Mouse (Mus musculus) lung, embryonic 16.5 days (tissue): Measurements from ENCODE around the gene Idi2. TPM values are rescaled to one million over a fixed set of nuclear protein-coding genes. Genes with fewer than 3 reads are reported as not detected.
"Not testable (repeated sequence)": the region's sequence is repeated elsewhere in the genome, so short reads cannot be mapped to it uniquely, and the experiment has no call there.

Experiments
- ATAC-seq: fragments of 200-750 bp; cut with Nextera tagmentation; 2 replicates; pipeline ENCODE4 v1.8.0; 2017; ENCODE audit warnings: low read depth, mild to moderate bottlenecking, moderate library complexity
- H3K27ac ChIP-seq: fragments of 300-500 bp; sonication (generic); 2 replicates; pipeline ENCODE4 v1.5.1; 2014; ENCODE audit warnings: mild to moderate bottlenecking, control low read depth, low read length
- H3K27me3 ChIP-seq: fragments of 300-500 bp; sonication (generic); 2 replicates; pipeline ENCODE4 v1.6.1; 2014; ENCODE audit warnings: low read depth, low read length, mixed read lengths; ENCODE audit not compliant: control insufficient read depth, insufficient read depth
- H3K36me3 ChIP-seq: fragments of 300-500 bp; sonication (generic); 2 replicates; pipeline ENCODE4 v1.6.1; 2014; ENCODE audit warnings: low read length; ENCODE audit not compliant: control insufficient read depth, insufficient read depth
- H3K4me1 ChIP-seq: fragments of 300-500 bp; sonication (generic); replicated peaks from 2 replicates; pipeline ENCODE4 v1.6.1; 2014; ENCODE audit warnings: low read length, mixed read lengths; ENCODE audit not compliant: control insufficient read depth, insufficient read depth
- H3K4me2 ChIP-seq: fragments of 300-500 bp; sonication (generic); 2 replicates; pipeline ENCODE4 v1.6.1; 2014; ENCODE audit warnings: low read depth, low read length, control low read depth
- H3K4me3 ChIP-seq: fragments of 300-500 bp; sonication (generic); 2 replicates; pipeline ENCODE4 v1.5.1; 2014; ENCODE audit warnings: mild to moderate bottlenecking, low read length, control low read depth
- H3K9ac ChIP-seq: fragments of 300-500 bp; sonication (generic); 2 replicates; pipeline ENCODE4 v1.6.1; 2014; ENCODE audit warnings: low read length, control low read depth
- H3K9me3 ChIP-seq: fragments of 300-500 bp; sonication (generic); 2 replicates; pipeline ENCODE4 v1.6.1; 2016; ENCODE audit warnings: low read length; ENCODE audit not compliant: control insufficient read depth
- WGBS: fragments of 180-500 bp; shearing (Covaris S2); extraction: QIAGEN DNeasy Blood & Tissue Kit; methylation state at CpG from one replicate; pipeline ENCODE4 v1.1.7; 2014; 5-methylcytosine and 5-hydroxymethylcytosine counted together
- microRNA-seq: library from miRNA; unstranded; fragments of <30 nt; microRNA quantifications from one replicate; pipeline ENCODE4, GENCODE M21; 2016
- polyA plus RNA-seq: library from polyadenylated mRNA; unstranded; fragments of >200 nt; fragmentation: Nextera tagmentation; extraction: Ambion mirVana; gene quantifications from 2 replicates; pipeline ENCODE4 v1.2.1, GENCODE M21; 2015

The Idi2 gene
- polyA plus RNA-seq, 1 experiment from 2014 or later = 0.06 TPM

DNA sequence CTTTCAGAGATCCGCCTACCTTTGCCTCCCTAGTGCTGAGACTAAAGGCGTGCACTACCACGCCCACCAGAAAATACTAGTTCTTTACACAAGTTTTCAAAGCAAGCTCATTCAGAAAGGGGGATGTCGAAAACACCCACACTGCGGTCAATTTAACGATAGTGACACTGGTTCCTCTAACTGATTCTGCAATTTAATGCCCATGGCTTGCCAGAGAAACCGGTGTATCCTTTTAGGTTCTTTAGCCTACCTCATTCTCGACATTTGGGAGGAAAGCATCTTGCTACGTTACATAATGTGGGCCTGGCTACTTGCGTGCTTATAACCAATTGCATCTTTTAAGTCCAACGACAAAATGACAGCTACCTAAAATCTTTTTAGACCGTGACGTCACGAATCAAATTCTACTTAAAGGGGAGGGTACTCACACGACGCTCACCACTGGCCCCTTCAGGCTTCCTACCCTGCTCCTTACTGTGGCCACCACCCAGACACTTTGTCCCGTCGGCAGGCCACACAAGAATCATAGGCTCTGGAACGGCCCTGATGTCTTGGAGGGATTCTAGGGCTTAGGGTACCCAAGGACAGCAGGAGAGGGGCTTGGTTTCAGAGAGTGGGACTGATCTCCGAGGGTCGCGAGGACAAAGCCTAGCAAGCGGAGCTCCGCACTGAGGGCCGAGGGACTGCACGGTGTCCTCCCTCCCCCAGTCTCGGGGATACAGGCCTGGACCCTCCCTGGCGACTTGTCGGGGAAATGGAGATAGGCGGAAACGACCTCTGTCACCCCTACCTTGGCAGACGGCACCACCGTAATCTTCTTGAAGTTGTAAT, 42.7 kb downstream of the Idi2 start:
- peak overlapping the region; percentile 31; the same call in 1 of the 2 replicates for H3K27ac ChIP-seq

GRCm38 (mm10) chr13:8995990-8996786, 43.5 kb downstream of the Idi2 start, which contains the start of gene Gtpbp4:
Gtpbp4 (minus strand) TSS chr13:8996083.
- no peaks in the 10 kb centered on the region for H3K9me3 ChIP-seq
- H3K36me3 ChIP-seq = peaks cover 2% of the 10 kb centered on the region; the same call in 1 of the 2 replicates
- under 1% methylated on average over 51 of the region's 51 CpGs for WGBS
- H3K4me2 ChIP-seq = peak within 1 kb of the TSS; percentile 92
- peak; percentile 98 for ATAC-seq
- peak within 1 kb of the TSS; percentile 73 for H3K27ac ChIP-seq
- peak within 1 kb of the TSS; percentile 97 for H3K9ac ChIP-seq
- no peaks in the 10 kb centered on the region for H3K27me3 ChIP-seq
- peaks cover 14% of the 10 kb centered on the region for H3K4me1 ChIP-seq
- H3K4me3 ChIP-seq = peak within 1 kb of the TSS; percentile 97

More for the DNA sequence above, 42.7 kb downstream of the Idi2 start:
- H3K36me3 ChIP-seq = peaks cover 7% of the 10 kb centered on the region; the same call in 1 of the 2 replicates
- whole genome bisulfite sequencing = 2% methylated on average over 33 of the region's 33 CpGs
- no peaks in the 10 kb centered on the region for H3K27me3 ChIP-seq
- H3K9ac ChIP-seq = peak overlapping the region; percentile 91
- H3K9me3 ChIP-seq = no peaks in the 10 kb centered on the region
- peak overlapping the region; percentile 92 for H3K4me2 ChIP-seq
- peaks cover 14% of the 10 kb centered on the region for H3K4me1 ChIP-seq
- peak; percentile 59 for ATAC-seq
- peak overlapping the region; percentile 97 for H3K4me3 ChIP-seq

- not testable (repeated sequence) for H3K27ac ChIP-seq, H3K9me3 ChIP-seq, H3K4me2 ChIP-seq, H3K9ac ChIP-seq, H3K4me3 ChIP-seq, ATAC-seq, H3K27me3 ChIP-seq, H3K36me3 ChIP-seq
- peaks cover 14% of the 10 kb centered on the region for H3K4me1 ChIP-seq
- 69% methylated on average over 5 of the region's 5 CpGs for WGBS
These were observed 44.6 kb downstream of the Idi2 start for GRCm38 (mm10) chr13:8997221-8997620.

DNA sequence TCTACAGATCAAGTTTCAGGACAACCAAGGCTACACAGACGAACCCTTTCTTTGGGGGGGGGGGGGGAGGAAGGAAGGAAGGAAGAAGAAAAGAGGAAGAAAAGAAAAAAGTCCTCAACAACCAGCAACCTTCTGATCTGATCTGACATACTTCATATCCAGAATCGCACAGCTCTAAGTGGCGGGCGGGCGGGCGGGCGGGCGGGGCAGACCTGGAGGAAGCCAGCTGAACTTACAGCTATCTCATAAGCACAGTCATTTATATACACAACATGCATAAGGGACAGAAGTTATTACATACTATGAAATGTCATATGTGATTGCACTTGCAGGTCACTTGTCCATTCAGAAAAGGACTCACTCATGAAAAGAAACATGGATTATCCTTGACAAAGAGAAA, 46.8 kb downstream of the Idi2 start:
- Histone ChIP-seq H3K27me3 (no peaks in the 10 kb centered on the region), H3K9me3 (no peaks in the 10 kb centered on the region), H3K4me2 (no peak overlapping the region), H3K9ac (no peak overlapping the region), H3K4me3 (no peak overlapping the region), H3K36me3 (no peaks in the 10 kb centered on the region), H3K27ac (no peak overlapping the region), H3K4me1 (peaks cover 13% of the 10 kb centered on the region)
- ATAC-seq = no peak
- 85% methylated on average over 8 of the region's 8 CpGs for WGBS

- Histone ChIP-seq H3K4me2 (no peak overlapping the region), H3K27ac (no peak overlapping the region), H3K9ac (no peak overlapping the region), H3K4me1 (no peaks in the 10 kb centered on the region), H3K36me3 (no peaks in the 10 kb centered on the region), H3K27me3 (no peaks in the 10 kb centered on the region), H3K4me3 (no peak overlapping the region), H3K9me3 (no peaks in the 10 kb centered on the region)
- no peak for ATAC-seq
- WGBS = 73% methylated on average over 2 of the region's 2 CpGs
These were observed 50.6 kb downstream of the Idi2 start for GRCm38 (mm10) chr13:9003306-9003705.

Small RNAs within 50 kb of the gene (microRNA-seq; reads per million reads assigned to microRNA genes)
- not detected for gene Gm22750

Other genes starting within 250 kb of the Idi2 start
- gene Wdr37, start 81.0 kb upstream of the Idi2 start, polyA plus RNA-seq = 21.3 and 23.1 TPM in 2 replicates
- 54.2 and 59.9 TPM in 2 replicates for gene Idi1, start 67.4 kb upstream of the Idi2 start, polyA plus RNA-seq
- not detected in 2 replicates for gene Gm9745, start 4.6 kb upstream of the Idi2 start, polyA plus RNA-seq
- 56.3 and 61.7 TPM in 2 replicates for gene Gtpbp4, start 43.2 kb downstream of the Idi2 start, polyA plus RNA-seq
- 31.6 and 31.9 TPM in 2 replicates for gene Larp4b, start 141.0 kb downstream of the Idi2 start, polyA plus RNA-seq